Mouse (Mus musculus) retina, postnatal 7 days (tissue): ENCODE results near the gene Hoxc6.

ENCODE experiments used
- DNase-seq: peaks from one replicate; pipeline ENCODE4 v3.0.0-alpha.2; 2012; ENCODE audit warnings: low read depth, low spot score

Gene Hoxc6

DNA sequence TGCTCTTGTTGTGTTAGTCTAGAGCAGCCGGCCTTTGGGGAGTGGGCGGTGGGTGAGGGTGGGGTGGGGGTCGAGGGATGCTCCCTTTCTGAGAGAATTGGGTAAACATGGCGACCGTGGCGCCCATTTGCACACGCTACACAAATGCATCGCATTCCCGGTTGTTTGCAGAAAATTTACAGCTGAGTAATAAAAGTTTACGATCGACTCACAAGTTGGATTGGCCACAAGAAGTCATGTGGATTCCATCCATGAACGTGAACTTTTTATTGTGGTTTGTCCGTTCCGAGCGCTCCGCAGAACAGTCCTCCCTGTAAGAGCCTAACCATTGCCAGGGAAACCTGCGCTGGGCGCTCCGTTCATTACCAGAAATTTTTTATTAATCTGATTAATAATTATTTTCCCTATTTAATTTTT, at the start of gene Hoxc6:
TSS of gene Hoxc6 (plus strand) at position 319 of the 417 bp plus-strand sequence.
- DNase-seq = no peak

GRCm38 (mm10) chr15:102948842-102949241, 49.2 kb upstream of the Hoxc6 start:
- DNase-seq = no peak

DNA sequence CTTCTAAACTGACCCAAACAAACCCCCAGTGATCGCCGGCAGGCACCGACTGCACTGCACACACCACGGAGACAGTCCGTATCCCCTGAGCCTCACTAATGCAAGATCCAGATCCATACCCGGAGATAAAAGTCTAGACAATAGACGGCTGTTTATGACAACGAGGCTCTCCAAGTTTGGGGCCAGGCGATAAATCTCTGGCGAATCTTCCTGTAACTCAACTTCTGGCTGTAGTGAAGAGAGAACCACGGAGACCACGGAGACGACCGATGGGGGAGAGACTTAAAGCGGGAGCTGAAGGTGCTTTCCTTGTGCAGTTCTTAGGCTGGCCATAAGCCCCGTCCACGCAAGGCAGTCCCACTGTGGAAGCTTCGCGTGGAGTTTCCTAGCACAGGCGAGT, 48.4 kb upstream of the Hoxc6 start:
- no peak for DNase-seq

DNA sequence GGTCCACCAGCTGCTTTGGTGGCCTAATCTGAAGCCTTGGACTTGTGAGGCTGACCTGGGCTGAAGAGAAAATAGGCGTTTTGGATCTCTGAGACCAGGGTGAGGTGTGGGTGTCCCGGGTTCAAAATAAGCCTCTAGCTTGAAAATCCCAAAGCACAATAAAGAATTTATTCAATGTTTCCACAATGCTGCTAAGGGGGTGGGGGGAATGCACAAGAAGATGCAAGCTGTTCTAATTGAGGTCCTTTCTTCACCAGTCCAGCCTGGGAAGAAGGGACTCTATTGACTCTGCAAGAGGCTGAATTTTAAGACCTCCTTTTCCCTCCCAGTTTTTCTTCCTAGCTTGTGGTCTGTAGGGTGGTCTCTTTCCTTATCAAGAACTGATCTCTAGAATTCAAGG, 47.2 kb upstream of the Hoxc6 start:
- DNase-seq = no peak

- no peak for DNase-seq
Observed at GRCm38 (mm10) chr15:102953561-102953960, 44.5 kb upstream of the Hoxc6 start.

- DNase-seq = no peak
Observed at GRCm38 (mm10) chr15:102954192-102955006, 43.7 kb upstream of the Hoxc6 start, which contains the start of gene Hoxc11. Gene Hoxc11 (plus strand): TSS chr15:102954427.

GRCm38 (mm10) chr15:102955007-102955382, 43.1 kb upstream of the Hoxc6 start:
- no peak for DNase-seq

GRCm38 (mm10) chr15:102955833-102956640, 42.0 kb upstream of the Hoxc6 start:
- DNase-seq = no peak

DNA sequence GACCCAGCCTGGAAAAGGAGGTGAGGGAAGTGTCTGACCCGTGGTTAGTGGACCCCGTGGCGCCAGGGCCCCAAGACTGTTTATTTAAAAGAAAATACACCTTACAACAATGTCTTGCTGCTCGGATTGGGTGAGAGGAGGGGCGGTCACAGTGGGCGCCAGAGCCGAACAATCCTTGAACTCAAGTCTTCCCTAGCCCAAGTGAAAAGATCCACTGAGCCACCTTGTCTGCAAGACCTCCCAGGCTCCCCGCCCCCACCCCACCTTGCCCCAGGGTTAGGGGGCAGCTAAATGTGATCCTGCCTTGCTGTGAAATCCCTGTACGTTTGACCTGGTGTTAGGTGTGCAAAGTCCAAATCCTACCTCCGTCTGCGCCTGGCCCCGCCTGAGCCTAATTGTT, 41.2 kb upstream of the Hoxc6 start:
- DNase-seq = no peak

DNA sequence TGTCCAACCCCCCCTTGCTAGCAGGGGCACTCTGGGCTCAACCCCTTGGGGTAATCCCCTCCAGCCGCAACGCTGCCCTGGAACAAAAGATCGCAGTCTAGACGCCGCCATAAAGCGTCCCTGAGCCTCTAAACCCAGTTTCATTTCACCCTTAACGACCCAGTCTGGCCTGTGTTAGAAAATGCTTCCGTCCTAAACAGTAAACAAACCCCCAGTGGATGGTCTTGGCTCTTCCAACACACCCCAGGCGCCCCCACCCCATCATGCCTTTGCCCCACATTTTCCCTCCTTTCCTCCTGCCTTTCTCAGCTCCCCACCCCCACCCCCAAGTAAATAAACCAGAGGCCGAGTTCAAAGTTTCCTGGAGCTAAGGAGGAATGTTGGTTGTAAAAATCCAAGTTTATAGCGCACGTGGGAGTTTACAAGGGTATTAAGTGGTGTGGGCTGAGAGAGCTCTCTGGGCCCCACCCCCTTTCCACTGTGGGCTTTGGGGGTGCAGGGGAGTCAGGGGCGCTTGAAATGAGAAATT, 38.3 kb upstream of the Hoxc6 start:
- no peak for DNase-seq

DNA sequence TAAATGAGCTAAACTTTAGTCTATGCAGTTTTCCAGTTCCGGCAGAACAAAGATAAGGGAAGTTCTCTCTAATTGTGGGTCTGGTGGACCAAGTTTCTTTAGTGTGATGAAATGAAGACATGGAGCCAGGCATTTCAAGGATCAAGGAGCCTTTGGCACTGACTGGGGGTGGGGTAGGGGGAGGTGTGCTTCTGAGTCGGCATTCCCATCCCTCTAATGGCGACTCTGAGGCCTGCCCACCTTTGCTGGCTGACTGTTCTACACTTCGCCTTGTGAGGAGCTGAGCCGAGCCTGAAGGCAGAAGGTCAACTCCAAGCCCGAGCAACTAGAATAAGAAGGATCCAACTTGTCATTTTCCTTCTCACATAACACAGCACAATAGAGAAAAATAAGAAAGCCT, 36.3 kb upstream of the Hoxc6 start:
- no peak for DNase-seq

DNA sequence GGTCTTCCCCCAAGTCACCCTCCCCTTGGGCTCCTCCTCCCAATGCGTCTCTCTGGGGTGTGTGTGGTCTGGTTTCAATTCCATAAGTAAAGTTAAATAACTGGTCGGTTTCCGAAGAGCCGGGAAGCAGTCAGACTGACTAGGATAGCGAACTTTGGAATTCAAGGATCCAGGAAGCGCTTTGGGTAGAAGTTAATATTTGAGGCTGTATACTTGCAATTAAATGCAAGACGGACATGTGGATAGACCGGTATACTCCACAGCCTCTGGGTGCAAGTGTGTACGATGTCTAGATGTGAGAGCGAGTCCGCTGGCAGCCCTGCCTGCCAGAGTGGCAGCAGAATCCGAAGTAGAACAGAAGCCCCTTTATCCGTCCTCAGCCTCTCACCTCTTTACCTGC, 35.6 kb upstream of the Hoxc6 start:
- no peak for DNase-seq

- DNase-seq = no peak
Observed at GRCm38 (mm10) chr15:102963259-102963658, 34.8 kb upstream of the Hoxc6 start.

DNA sequence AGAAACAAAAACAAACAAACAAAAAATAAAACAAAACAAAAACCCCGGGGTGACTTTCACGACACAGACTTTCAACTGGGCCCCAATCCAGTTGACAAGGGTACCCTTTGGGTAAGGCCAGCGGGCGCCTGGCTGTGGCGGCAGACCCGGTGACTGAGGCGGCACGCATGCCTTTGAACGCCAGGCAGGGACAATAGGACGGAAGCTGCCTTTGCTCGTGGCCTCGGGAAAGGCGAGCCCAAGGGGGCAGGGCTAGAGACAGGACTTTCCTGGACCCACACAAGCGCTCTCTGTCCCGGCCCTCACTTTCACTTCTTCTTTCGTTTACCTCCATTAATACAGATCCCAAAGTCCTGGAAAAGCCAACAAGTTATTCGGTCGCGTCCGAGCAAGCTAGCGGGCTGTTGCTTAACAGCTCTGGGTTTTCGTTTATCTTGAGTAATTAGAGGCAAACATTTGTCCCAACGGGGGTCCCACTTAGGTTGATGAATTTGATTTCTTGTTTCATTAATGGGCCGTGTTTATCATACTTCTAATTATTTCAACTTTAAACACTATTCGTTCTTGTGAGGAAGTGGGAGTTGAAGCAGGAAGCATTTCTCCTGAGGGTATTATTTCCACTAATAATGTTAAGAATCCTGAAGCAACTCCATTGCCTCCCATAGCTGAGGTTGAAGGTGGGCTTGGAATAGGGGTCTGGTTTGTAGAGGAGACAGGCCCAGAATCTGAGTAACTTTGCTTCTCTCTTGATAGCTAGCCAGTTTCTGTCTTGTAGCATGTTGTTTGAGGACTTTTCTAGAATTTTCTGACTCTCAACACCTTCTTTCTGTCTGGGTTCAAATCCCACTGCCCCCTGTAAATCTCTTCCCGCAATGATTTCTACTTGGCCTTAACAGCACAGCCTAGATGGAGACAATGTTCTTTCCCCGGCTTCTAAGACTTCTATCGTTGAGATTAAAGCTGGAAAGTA, 34.1 kb upstream of the Hoxc6 start:
- DNase-seq = no peak

DNA sequence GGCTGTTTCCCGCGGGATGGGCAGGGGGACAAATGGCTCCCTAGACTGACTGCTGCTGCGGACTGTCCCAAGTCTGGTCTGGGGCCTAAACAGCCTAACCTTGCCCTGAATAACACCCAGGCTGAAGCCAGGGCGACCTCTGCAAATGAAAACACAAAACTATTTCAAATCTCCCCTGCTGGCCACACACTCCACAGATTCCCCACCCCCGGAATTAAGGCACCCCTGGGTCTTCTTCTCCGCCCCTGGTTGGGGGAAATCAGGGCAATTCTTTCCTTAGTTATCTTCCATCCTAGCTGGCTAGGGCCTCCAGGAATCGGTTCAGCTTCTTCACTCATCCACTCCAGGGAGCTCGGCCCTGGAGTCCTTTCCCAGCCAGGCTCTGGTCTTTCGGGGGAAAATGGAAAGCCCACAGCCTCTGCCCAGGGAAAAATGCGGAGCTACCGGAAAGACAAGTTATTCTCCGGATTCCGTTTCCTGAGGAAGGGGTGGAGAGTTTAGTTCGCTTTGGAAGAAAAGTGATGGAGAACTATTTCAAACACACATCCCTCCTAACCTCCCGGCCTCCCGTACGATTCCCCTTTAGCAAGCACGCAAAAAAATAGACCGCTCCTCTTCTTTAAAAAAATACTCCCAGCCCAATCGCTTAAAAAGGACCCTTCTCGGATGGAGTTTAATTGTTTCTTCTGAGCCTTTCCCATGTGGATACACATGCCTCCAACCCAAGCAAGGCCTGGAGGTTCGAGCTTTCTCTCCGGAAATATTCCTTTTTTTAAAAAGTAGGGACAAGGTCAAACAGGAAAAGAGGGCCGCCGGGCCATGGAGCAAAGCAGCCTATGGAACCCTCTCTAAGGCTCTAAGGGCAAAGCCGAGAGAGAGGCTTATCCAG, 32.8 kb upstream of the Hoxc6 start:
- no peak for DNase-seq

DNA sequence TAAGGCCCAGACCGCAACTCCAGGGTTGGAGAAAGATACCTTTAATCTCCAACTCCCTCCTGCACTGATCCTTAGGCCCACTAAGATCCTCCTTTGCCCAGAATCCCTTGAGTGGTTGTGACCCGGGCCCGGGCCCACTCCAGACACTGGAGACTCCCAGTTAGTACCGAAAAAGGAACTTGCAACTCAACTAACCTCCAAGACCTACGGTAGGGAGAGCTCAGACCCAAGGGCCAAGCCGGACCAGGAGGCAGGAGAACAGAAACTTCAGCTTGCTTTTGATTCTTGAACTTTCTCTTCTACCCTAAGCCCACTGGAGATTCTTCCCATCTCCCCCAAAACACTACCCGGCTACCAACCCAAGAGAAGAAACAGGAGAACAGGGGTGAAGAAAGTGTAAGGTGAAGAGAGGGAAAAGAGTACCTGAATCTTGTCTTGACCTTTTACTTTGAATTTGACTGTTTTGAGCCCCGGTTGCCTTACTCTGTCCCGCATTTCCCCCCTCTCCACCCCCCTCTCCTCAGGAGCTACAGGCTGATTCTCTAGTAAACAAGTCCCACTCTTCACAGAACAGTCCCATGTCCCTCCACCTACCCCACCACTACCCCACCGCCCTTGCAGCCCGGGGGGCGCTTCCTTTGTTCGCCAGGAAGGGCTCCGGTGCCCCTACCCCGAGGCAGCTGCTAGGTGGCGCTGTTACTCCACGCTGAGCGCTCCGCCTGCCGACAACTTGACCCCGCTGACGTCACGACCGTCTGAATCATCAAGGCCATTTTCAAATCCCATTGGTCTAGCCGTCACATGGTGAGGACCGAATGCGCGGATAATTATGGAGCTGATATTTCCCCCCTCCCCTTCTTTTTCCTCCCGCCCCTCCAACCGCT, 31.9 kb upstream of the Hoxc6 start:
- DNase-seq = peak; percentile 59

DNA sequence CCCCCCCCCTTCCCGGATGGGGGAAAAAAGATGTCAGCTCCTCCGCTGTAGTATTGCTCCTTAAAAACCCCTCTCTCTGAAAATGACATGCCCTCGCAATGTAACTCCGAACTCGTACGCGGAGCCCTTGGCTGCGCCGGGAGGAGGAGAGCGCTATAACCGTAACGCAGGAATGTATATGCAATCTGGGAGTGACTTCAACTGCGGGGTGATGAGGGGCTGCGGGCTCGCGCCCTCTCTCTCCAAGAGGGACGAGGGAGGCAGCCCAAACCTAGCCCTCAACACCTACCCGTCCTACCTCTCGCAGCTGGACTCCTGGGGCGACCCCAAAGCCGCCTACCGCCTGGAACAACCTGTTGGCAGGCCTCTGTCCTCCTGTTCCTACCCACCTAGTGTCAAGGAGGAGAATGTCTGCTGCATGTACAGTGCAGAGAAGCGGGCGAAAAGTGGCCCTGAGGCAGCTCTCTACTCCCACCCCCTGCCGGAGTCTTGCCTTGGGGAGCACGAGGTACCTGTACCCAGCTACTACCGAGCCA, 31.2 kb upstream of the Hoxc6 start, which contains the start of gene Hoxc10:
TSS of gene Hoxc10 (plus strand) at position 21 of the 536 bp plus-strand sequence.
- no peak for DNase-seq

DNA sequence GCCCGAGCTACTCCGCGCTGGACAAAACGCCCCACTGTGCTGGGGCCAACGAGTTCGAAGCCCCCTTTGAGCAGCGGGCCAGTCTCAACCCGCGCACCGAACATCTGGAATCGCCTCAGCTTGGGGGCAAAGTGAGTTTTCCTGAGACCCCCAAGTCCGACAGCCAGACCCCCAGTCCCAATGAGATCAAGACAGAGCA, 30.8 kb upstream of the Hoxc6 start, which contains the start of gene Hoxc5:
TSS of gene Hoxc5 (plus strand) at position 132 of the 199 bp plus-strand sequence.
- DNase-seq = no peak
